Mouse (Mus musculus): ENCODE measurements around the gene Defb13.

GRCm38 (mm10) chr8:21912554-21912953 lies 34.0 kb upstream of the Defb13 start:
- TF ChIP-seq CTCF (IDR thresholded peaks at IDR 0.05; ENCODE audit: control insufficient read depth, insufficient read depth, low read length) = no peak
- no peak for TF ChIP-seq POLR2A (IDR thresholded peaks at IDR 0.05; ENCODE audit: borderline replicate concordance, control insufficient read depth, low read depth, low read length)

Data from bone marrow, adult 2 months (tissue).